Comparison of ENCODE assay signal across 8 mouse cellular contexts in genomic region chr1:190910836-190911235, GRCm38 (mm10). TPM values are rescaled to one million over a fixed set of nuclear protein-coding genes. Genes with fewer than 3 reads are reported as not detected.
DNase-seq lines count a peak whose midpoint lies in the region; ATAC-seq and TF ChIP-seq lines count a peak whose summit lies in the region.

No protein-coding gene starts in this region.

- H3K9ac ChIP-seq in lung, embryonic 16.5 days (ENCODE audit: low read length), result peak overlapping the region; percentile 87
- peak overlapping the region; percentile 93 for H3K9ac ChIP-seq in neural tube, embryonic 13.5 days

- peak overlapping the region; percentile 90 for H3K4me2 ChIP-seq in lung, embryonic 16.5 days (ENCODE audit: low read depth, low read length)
- peak overlapping the region; percentile 90 for H3K4me2 ChIP-seq in neural tube, embryonic 13.5 days

- no peaks in the 10 kb centered on the region for H3K4me1 ChIP-seq in cerebellum, adult 2 months (ENCODE audit: control insufficient read depth, insufficient read depth, low read length)
- H3K4me1 ChIP-seq in lung, embryonic 16.5 days (replicated peaks; ENCODE audit: control insufficient read depth, insufficient read depth, low read length), result peaks cover 12% of the 10 kb centered on the region
- peaks cover 43% of the 10 kb centered on the region for H3K4me1 ChIP-seq in neural tube, embryonic 13.5 days (replicated peaks)

- no peaks in the 10 kb centered on the region for H3K36me3 ChIP-seq in lung, embryonic 16.5 days (ENCODE audit: control insufficient read depth, insufficient read depth, low read length)
- no peaks in the 10 kb centered on the region for H3K36me3 ChIP-seq in neural tube, embryonic 13.5 days

- TF ChIP-seq CTCF in cerebellum, adult 2 months (IDR thresholded peaks at IDR 0.05; ENCODE audit: borderline replicate concordance, insufficient read depth, low read depth, low read length), result no peak

- no peak for ATAC-seq in lung, embryonic 16.5 days (ENCODE audit: low read depth)
- ATAC-seq in neural tube, embryonic 13.5 days (ENCODE audit: low read depth), result 0 out of 2 replicates have a peak, but pooled peaks have one; percentile 19

- H3K9me3 ChIP-seq in lung, embryonic 16.5 days (ENCODE audit: control insufficient read depth, low read length), result no peaks in the 10 kb centered on the region
- H3K9me3 ChIP-seq in neural tube, embryonic 13.5 days, result no peaks in the 10 kb centered on the region

- no peak overlapping the region for H3K27ac ChIP-seq in cerebellum, adult 2 months (ENCODE audit: insufficient read depth, low read length)
- no peak overlapping the region for H3K27ac ChIP-seq in lung, embryonic 16.5 days (ENCODE audit: low read length)
- H3K27ac ChIP-seq in neural tube, embryonic 13.5 days (replicated peaks), result no peak overlapping the region

- H3K27me3 ChIP-seq in cerebellum, adult 2 months (ENCODE audit: control insufficient read depth, insufficient read depth, low read length), result no peaks in the 10 kb centered on the region
- H3K27me3 ChIP-seq in lung, embryonic 16.5 days (ENCODE audit: control insufficient read depth, insufficient read depth, low read depth, low read length), result no peaks in the 10 kb centered on the region; the same call in 1 of the 2 replicates
- no peaks in the 10 kb centered on the region for H3K27me3 ChIP-seq in neural tube, embryonic 13.5 days

- peak overlapping the region; percentile 86 for H3K4me3 ChIP-seq in cerebellum, adult 2 months (replicated peaks; ENCODE audit: insufficient read depth, low read depth, low read length)
- H3K4me3 ChIP-seq in lung, embryonic 16.5 days (ENCODE audit: low read length), result peak overlapping the region; percentile 85
- peak overlapping the region; percentile 76 for H3K4me3 ChIP-seq in neural tube, embryonic 13.5 days

- no peak for TF ChIP-seq POLR2A in cerebellum, adult 2 months (IDR thresholded peaks at IDR 0.05; ENCODE audit: borderline replicate concordance, insufficient read depth, low read length)

- DNase-seq in cerebellum, adult 2 months, result peak in 1 of 2 experiments; percentile 18
- DNase-seq in cerebellum, adult 8-10 months, result no peak
- DNase-seq in lung, postnatal 25 days (ENCODE audit: low spot score), result no peak
- peak; percentile 4 for DNase-seq in induced T-regulatory cell, adult 2 months (ENCODE audit: low read depth)
- DNase-seq in spleen, postnatal 10 days (ENCODE audit: low spot score in 2 of 2), result no peak
- DNase-seq in urinary bladder, postnatal 25 days (ENCODE audit: low spot score), result no peak

- WGBS in cerebellum, adult 2 months, result 64% methylated on average over 6 of the region's 6 CpGs
- 58% methylated on average over 6 of the region's 6 CpGs for WGBS in lung, embryonic 16.5 days
- WGBS in neural tube, embryonic 13.5 days, result 84% methylated on average over 6 of the region's 6 CpGs

RNA-seq across cellular contexts. Expression of gene Rps6kc1, which starts 0.7 kb away (rescaled TPM):
- polyA plus RNA-seq in cerebellum, adult 2 months (2012; rRNA removed), result 23.4 and 24.3 TPM in 2 replicates
- 15.5 and 16.4 TPM in 2 replicates for polyA plus RNA-seq in lung, embryonic 16.5 days (2015; fragmentation: Nextera tagmentation; extraction: Ambion mirVana)
- polyA plus RNA-seq in neural tube, embryonic 13.5 days (2015; fragmentation: Nextera tagmentation; extraction: Ambion mirVana), result 26.9 and 28.4 TPM in 2 replicates

RNA-seq across cellular contexts. Expression of gene Angel2, which starts 14.1 kb away (rescaled TPM):
- 50.1 and 50.7 TPM in 2 replicates for polyA plus RNA-seq in cerebellum, adult 2 months (2012; rRNA removed)
- 33.7 and 40.5 TPM in 2 replicates for polyA plus RNA-seq in lung, embryonic 16.5 days (2015; fragmentation: Nextera tagmentation; extraction: Ambion mirVana)
- polyA plus RNA-seq in neural tube, embryonic 13.5 days (2015; fragmentation: Nextera tagmentation; extraction: Ambion mirVana), result 51.4 and 63.2 TPM in 2 replicates
